Comparison of ENCODE assay signal across 7 mouse cellular contexts in genomic region chr6:115989607-115990006, GRCm38 (mm10). TPM values are rescaled to one million over a fixed set of nuclear protein-coding genes. Genes with fewer than 3 reads are reported as not detected.
A peak's percentile ranks its signal among the peaks of the same experiment; 100 is the strongest.
DNase-seq lines count a peak whose midpoint lies in the region; ATAC-seq and TF ChIP-seq lines count a peak whose summit lies in the region.

No protein-coding gene starts in this region.

- no peak for TF ChIP-seq CTCF in liver, adult 2 months (IDR thresholded peaks at IDR 0.05; ENCODE audit: low read depth, low read length)
- no peak for TF ChIP-seq CTCF in forebrain, postnatal 0 days (IDR thresholded peaks at IDR 0.05; ENCODE audit: low read depth)

- no peak for DNase-seq in liver, adult 2 months (ENCODE audit: extremely low read depth, low read depth, low spot score)
- DNase-seq in liver, result no peak
- DNase-seq in forebrain, postnatal 0 days, result no peak
- DNase-seq in cerebellum, postnatal 25 days, result no peak
- no peak for DNase-seq in ovary, postnatal 14 days (ENCODE audit: low spot score)

- peak overlapping the region; percentile 35; the same call in 1 of the 2 replicates for H3K4me3 ChIP-seq in liver, adult 2 months (ENCODE audit: insufficient read depth, low read depth, low read length)
- peak overlapping the region; percentile 75 for H3K4me3 ChIP-seq in brown adipose tissue, adult 24 weeks (ENCODE audit: insufficient read depth, low read depth, low read length)
- no peak overlapping the region for H3K4me3 ChIP-seq in forebrain, postnatal 0 days (ENCODE audit: low read depth, low read length)
- peak overlapping the region; percentile 70 for H3K4me3 ChIP-seq in stomach, embryonic 16.5 days (replicated peaks; ENCODE audit: low read length)

- H3K36me3 ChIP-seq in liver, adult 2 months (ENCODE audit: control insufficient read depth, insufficient read depth, low read length), result no peaks in the 10 kb centered on the region
- H3K36me3 ChIP-seq in forebrain, postnatal 0 days (ENCODE audit: insufficient read depth), result no peaks in the 10 kb centered on the region
- no peaks in the 10 kb centered on the region for H3K36me3 ChIP-seq in stomach, embryonic 16.5 days (ENCODE audit: control insufficient read depth, insufficient read depth, low read length)

- WGBS in liver, adult 2 months, result 77% methylated on average over 4 of the region's 4 CpGs
- WGBS in forebrain, postnatal 0 days, result 54% methylated on average over 4 of the region's 4 CpGs
- 80% methylated on average over 4 of the region's 4 CpGs for WGBS in stomach, embryonic 16.5 days

- H3K27me3 ChIP-seq in liver, adult 2 months (ENCODE audit: control insufficient read depth, insufficient read depth, low read length), result peaks cover 9% of the 10 kb centered on the region; the same call in 1 of the 2 replicates
- peaks cover 18% of the 10 kb centered on the region for H3K27me3 ChIP-seq in forebrain, postnatal 0 days (ENCODE audit: insufficient read depth, low read length)
- H3K27me3 ChIP-seq in stomach, embryonic 16.5 days (ENCODE audit: control insufficient read depth, insufficient read depth, low read length), result peaks cover 8% of the 10 kb centered on the region

- ATAC-seq in forebrain, postnatal 0 days, result no peak
- ATAC-seq in stomach, embryonic 16.5 days (ENCODE audit: insufficient read depth, low FRiP score), result no peak

- peak overlapping the region; percentile 33; the same call in 1 of the 2 replicates for H3K9ac ChIP-seq in liver, adult 2 months (ENCODE audit: low read depth, low read length)
- no peak overlapping the region for H3K9ac ChIP-seq in forebrain, postnatal 0 days
- peak overlapping the region; percentile 35 for H3K9ac ChIP-seq in stomach, embryonic 16.5 days (ENCODE audit: low read length)

- no peaks in the 10 kb centered on the region for H3K9me3 ChIP-seq in forebrain, postnatal 0 days (ENCODE audit: low read length)
- no peaks in the 10 kb centered on the region for H3K9me3 ChIP-seq in stomach, embryonic 16.5 days (replicated peaks; ENCODE audit: control insufficient read depth, low read length)

- no peak overlapping the region for H3K27ac ChIP-seq in liver, adult 2 months (replicated peaks; ENCODE audit: insufficient read depth, low read depth, low read length)
- H3K27ac ChIP-seq in brown adipose tissue, adult 24 weeks (replicated peaks; ENCODE audit: low read depth, low read length), result peak overlapping the region; percentile 4
- no peak overlapping the region for H3K27ac ChIP-seq in forebrain, postnatal 0 days (ENCODE audit: low read depth, low read length)
- H3K27ac ChIP-seq in stomach, embryonic 16.5 days (ENCODE audit: low read length), result no peak overlapping the region

- no peak for TF ChIP-seq POLR2A in liver, adult 2 months (IDR thresholded peaks at IDR 0.05; ENCODE audit: extremely low read depth, insufficient read depth, low read length)

- H3K4me1 ChIP-seq in liver, adult 2 months (ENCODE audit: control insufficient read depth, insufficient read depth, low read length), result no peaks in the 10 kb centered on the region; the same call in 1 of the 2 replicates
- peaks cover 48% of the 10 kb centered on the region for H3K4me1 ChIP-seq in brown adipose tissue, adult 24 weeks (ENCODE audit: control insufficient read depth, insufficient read depth, insufficient read length, low read length)
- H3K4me1 ChIP-seq in forebrain, postnatal 0 days (ENCODE audit: insufficient read depth), result peaks cover 12% of the 10 kb centered on the region
- H3K4me1 ChIP-seq in stomach, embryonic 16.5 days (ENCODE audit: control insufficient read depth, insufficient read depth, low read length), result peaks cover 63% of the 10 kb centered on the region

- peak overlapping the region; percentile 94 for H3K4me2 ChIP-seq in forebrain, postnatal 0 days (ENCODE audit: low read depth)
- H3K4me2 ChIP-seq in stomach, embryonic 16.5 days (ENCODE audit: low read depth, low read length), result peak overlapping the region; percentile 84

- H3K79me2 ChIP-seq in liver, adult 2 months (ENCODE audit: control insufficient read depth, insufficient read depth, low read length), result peaks cover 10% of the 10 kb centered on the region; the same call in 1 of the 2 replicates

RNA-seq across cellular contexts. Expression of gene Plxnd1, which starts 5.2 kb away (rescaled TPM):
- total RNA-seq in liver, adult 2 months (2014; rRNA removed), result 12.4 and 17.4 TPM in 2 replicates
- polyA plus RNA-seq in liver, adult 2 months (2012; rRNA removed), result 12.1 and 18.4 TPM in 2 replicates
- 20.2 and 24.0 TPM in 2 replicates for polyA plus RNA-seq in brown adipose tissue, adult 24 weeks (2012; ENCODE audit: insufficient read depth, insufficient read length, missing spikeins)
- total RNA-seq in forebrain, postnatal 0 days (2014; rRNA removed), result 44.1 and 63.3 TPM in 2 replicates
- polyA plus RNA-seq in forebrain, postnatal 0 days (2015; fragmentation: Nextera tagmentation; extraction: Ambion mirVana), result 16.9 and 17.6 TPM in 2 replicates
- 27.7 and 28.5 TPM in 2 replicates for polyA plus RNA-seq in stomach, embryonic 16.5 days (2015; fragmentation: Nextera tagmentation; extraction: Ambion mirVana)

RNA-seq across cellular contexts. Expression of gene H1foo, which starts 44.9 kb away (rescaled TPM):
- total RNA-seq in liver, adult 2 months (2014; rRNA removed), result not detected in 2 replicates
- polyA plus RNA-seq in liver, adult 2 months (2012; rRNA removed), result not detected in 2 replicates
- not detected in 2 replicates for polyA plus RNA-seq in brown adipose tissue, adult 24 weeks (2012; ENCODE audit: insufficient read depth, insufficient read length, missing spikeins)
- not detected in 2 replicates for total RNA-seq in forebrain, postnatal 0 days (2014; rRNA removed)
- not detected in 2 replicates for polyA plus RNA-seq in forebrain, postnatal 0 days (2015; fragmentation: Nextera tagmentation; extraction: Ambion mirVana)
- not detected in 2 replicates for polyA plus RNA-seq in stomach, embryonic 16.5 days (2015; fragmentation: Nextera tagmentation; extraction: Ambion mirVana)

RNA-seq across cellular contexts. Expression of gene Rho, which starts 58.1 kb away (rescaled TPM):
- not detected in 2 replicates for total RNA-seq in liver, adult 2 months (2014; rRNA removed)
- 0.04 TPM in 1 of 2 replicates, not detected in the other for polyA plus RNA-seq in liver, adult 2 months (2012; rRNA removed)
- polyA plus RNA-seq in brown adipose tissue, adult 24 weeks (2012; ENCODE audit: insufficient read depth, insufficient read length, missing spikeins), result not detected in 2 replicates
- total RNA-seq in forebrain, postnatal 0 days (2014; rRNA removed), result 0.23 and 0.57 TPM in 2 replicates
- polyA plus RNA-seq in forebrain, postnatal 0 days (2015; fragmentation: Nextera tagmentation; extraction: Ambion mirVana), result 0.08 TPM in 1 of 2 replicates, not detected in the other
- 0.09 TPM in 2 replicates for polyA plus RNA-seq in stomach, embryonic 16.5 days (2015; fragmentation: Nextera tagmentation; extraction: Ambion mirVana)
